In genomic region chr8:123333091-123333587, GRCm38 (mm10) we compare ENCODE assay signal across 8 mouse cellular contexts. TPM values are rescaled to one million over a fixed set of nuclear protein-coding genes. Genes with fewer than 3 reads are reported as not detected.
A peak's percentile ranks its signal among the peaks of the same experiment; 100 is the strongest.
DNase-seq lines count a peak whose midpoint lies in the region; ATAC-seq and TF ChIP-seq lines count a peak whose summit lies in the region.

No protein-coding gene starts in this region.

- H3K9me3 ChIP-seq in hindbrain, embryonic 12.5 days (replicated peaks) = no peaks in the 10 kb centered on the region
- no peaks in the 10 kb centered on the region for H3K9me3 ChIP-seq in midbrain, embryonic 16.5 days (replicated peaks; ENCODE audit: control insufficient read depth, low read length, poor library complexity, severe bottlenecking)

- peak; percentile 22 to 31 for DNase-seq in layer of hippocampus, postnatal 10 days (ENCODE audit: low spot score in 2 of 2)
- DNase-seq in layer of hippocampus, adult 8-10 months (ENCODE audit: low spot score in 2 of 2) = no peak
- DNase-seq in layer of hippocampus, postnatal 36 days = no peak
- DNase-seq in gastrocnemius, postnatal 25 days = no peak
- DNase-seq in left cerebral cortex, adult 9 months (ENCODE audit: low spot score in 2 of 2) = no peak

- H3K9ac ChIP-seq in hindbrain, embryonic 12.5 days = peak overlapping the region; percentile 89
- peak overlapping the region; percentile 94 for H3K9ac ChIP-seq in midbrain, embryonic 16.5 days (ENCODE audit: low read depth, low read length)

- peak overlapping the region; percentile 93 for H3K27ac ChIP-seq in cortical plate, adult 2 months (ENCODE audit: insufficient read depth, low read length)
- peak overlapping the region; percentile 92 for H3K27ac ChIP-seq in hindbrain, embryonic 12.5 days
- H3K27ac ChIP-seq in midbrain, embryonic 16.5 days (ENCODE audit: low read length) = peak overlapping the region; percentile 95

- peaks cover 3% of the 10 kb centered on the region; the same call in 1 of the 2 replicates for H3K27me3 ChIP-seq in hindbrain, embryonic 12.5 days
- H3K27me3 ChIP-seq in midbrain, embryonic 16.5 days (ENCODE audit: control insufficient read depth, insufficient read depth, low read depth, low read length) = no peaks in the 10 kb centered on the region

- H3K4me2 ChIP-seq in hindbrain, embryonic 12.5 days (replicated peaks) = peak overlapping the region; percentile 73
- H3K4me2 ChIP-seq in midbrain, embryonic 16.5 days (ENCODE audit: low read length) = peak overlapping the region; percentile 83

- no peak for TF ChIP-seq CTCF in cortical plate, adult 2 months (IDR thresholded peaks at IDR 0.05; ENCODE audit: extremely low read depth, insufficient read depth, low read length)

- no peaks in the 10 kb centered on the region for H3K36me3 ChIP-seq in hindbrain, embryonic 12.5 days
- H3K36me3 ChIP-seq in midbrain, embryonic 16.5 days (ENCODE audit: control insufficient read depth, insufficient read depth, low read length) = no peaks in the 10 kb centered on the region

- peaks cover 4% of the 10 kb centered on the region; the same call in 1 of the 2 replicates for H3K4me1 ChIP-seq in cortical plate, adult 2 months (ENCODE audit: control insufficient read depth, insufficient read depth, low read length)
- H3K4me1 ChIP-seq in hindbrain, embryonic 12.5 days = peaks cover 24% of the 10 kb centered on the region
- peaks cover 24% of the 10 kb centered on the region for H3K4me1 ChIP-seq in midbrain, embryonic 16.5 days (ENCODE audit: control insufficient read depth, insufficient read depth, low read length)

- WGBS in hindbrain, embryonic 12.5 days = 1% methylated on average over 16 of the region's 21 CpGs
- 3% methylated on average over 18 of the region's 21 CpGs for WGBS in midbrain, embryonic 16.5 days

- ATAC-seq in hindbrain, embryonic 12.5 days (ENCODE audit: low FRiP score) = peak; percentile 38
- peak; percentile 36 for ATAC-seq in midbrain, embryonic 16.5 days

- peak overlapping the region; percentile 47 for H3K4me3 ChIP-seq in cortical plate, adult 2 months (ENCODE audit: insufficient read depth, low read length)
- H3K4me3 ChIP-seq in hindbrain, embryonic 12.5 days = peak overlapping the region; percentile 83
- H3K4me3 ChIP-seq in midbrain, embryonic 16.5 days (ENCODE audit: low read depth, low read length) = peak overlapping the region; percentile 88

- no peak for TF ChIP-seq POLR2A in cortical plate, adult 2 months (IDR thresholded peaks at IDR 0.05; ENCODE audit: extremely low read depth, insufficient read depth, low read length)

RNA-seq across cellular contexts. Expression of gene Spire2, which starts 0.6 kb away (rescaled TPM):
- total RNA-seq in layer of hippocampus, postnatal 10 days (2021) = 10 to 100 TPM; 17.6 to 18.4 TPM
- 10 to 100 TPM; 15.8 to 16.3 (median 16.0) TPM for total RNA-seq in layer of hippocampus, adult 8-10 months (2022)
- 18.2 and 18.9 TPM in 2 replicates for polyA plus RNA-seq in cortical plate, adult 2 months (2012; rRNA removed)
- 28.9 and 32.2 TPM in 2 replicates for polyA plus RNA-seq in hindbrain, embryonic 12.5 days (2016; fragmentation: Nextera tagmentation; extraction: Ambion mirVana)
- polyA plus RNA-seq in midbrain, embryonic 16.5 days (2015; fragmentation: Nextera tagmentation; extraction: Ambion mirVana) = 39.1 and 42.3 TPM in 2 replicates
- total RNA-seq in layer of hippocampus, postnatal 36 days (2021) = 10 to 100 TPM; 15.2 to 17.2 TPM
- total RNA-seq in gastrocnemius, postnatal 25 days (2021) = under 1 TPM; 0.19 to 0.49 TPM

RNA-seq across cellular contexts. Expression of gene Fanca, which starts 14.8 kb away (rescaled TPM):
- 1 to 10 TPM; 2.5 to 4.7 TPM for total RNA-seq in layer of hippocampus, postnatal 10 days (2021)
- 1 to 10 TPM in 3 of 4 experiments, under 1 TPM in 1; 0.96 to 3.2 (median 3.0) TPM for total RNA-seq in layer of hippocampus, adult 8-10 months (2022)
- 3.9 and 4.8 TPM in 2 replicates for polyA plus RNA-seq in cortical plate, adult 2 months (2012; rRNA removed)
- polyA plus RNA-seq in hindbrain, embryonic 12.5 days (2016; fragmentation: Nextera tagmentation; extraction: Ambion mirVana) = 20.9 and 21.0 TPM in 2 replicates
- polyA plus RNA-seq in midbrain, embryonic 16.5 days (2015; fragmentation: Nextera tagmentation; extraction: Ambion mirVana) = 5.0 and 5.4 TPM in 2 replicates
- 1 to 10 TPM; 3.6 to 4.0 TPM for total RNA-seq in layer of hippocampus, postnatal 36 days (2021)
- total RNA-seq in gastrocnemius, postnatal 25 days (2021) = 1 to 10 TPM in 1 of 2 experiments, under 1 TPM in 1; 0.51 to 1.3 TPM

RNA-seq across cellular contexts. Expression of gene Tcf25, which starts 40.4 kb away (rescaled TPM):
- 100 to 1,000 TPM; 439 to 445 TPM for total RNA-seq in layer of hippocampus, postnatal 10 days (2021)
- 100 to 1,000 TPM; 466 to 571 (median 498) TPM for total RNA-seq in layer of hippocampus, adult 8-10 months (2022)
- 659 and 685 TPM in 2 replicates for polyA plus RNA-seq in cortical plate, adult 2 months (2012; rRNA removed)
- 212 and 231 TPM in 2 replicates for polyA plus RNA-seq in hindbrain, embryonic 12.5 days (2016; fragmentation: Nextera tagmentation; extraction: Ambion mirVana)
- 338 and 394 TPM in 2 replicates for polyA plus RNA-seq in midbrain, embryonic 16.5 days (2015; fragmentation: Nextera tagmentation; extraction: Ambion mirVana)
- total RNA-seq in layer of hippocampus, postnatal 36 days (2021) = 100 to 1,000 TPM; 510 to 526 TPM
- total RNA-seq in gastrocnemius, postnatal 25 days (2021) = 100 to 1,000 TPM; 112 to 128 TPM

Comparison
In these comparisons a context has a peak if more than half of its experiments do, and no peak if none do; other contexts are left out.
1. DNase-seq: peak in layer of hippocampus, postnatal 10 days (2 of 2); none in layer of hippocampus, adult 8-10 months (0 of 2), layer of hippocampus, postnatal 36 days (0 of 2), gastrocnemius, postnatal 25 days (single experiment) and left cerebral cortex, adult 9 months (0 of 2).
2. RNA of gene Spire2, which starts 0.6 kb away (total RNA-seq): 17.6 to 18.4 TPM in layer of hippocampus, postnatal 10 days, 15.2 to 17.2 TPM in layer of hippocampus, postnatal 36 days and 15.8 to 16.3 TPM in layer of hippocampus, adult 8-10 months; 0.19 to 0.49 TPM in gastrocnemius, postnatal 25 days; every median in the first group is over 10 times any median in the second.
3. Peak in every context shown above with its lines, with median percentiles within 50 percentile points of each other: H3K27ac ChIP-seq and H3K4me3 ChIP-seq.